Mouse (Mus musculus) liver, postnatal 0 days (tissue): ENCODE measurements around the gene Ccdc7a.

ENCODE experiments used
- CTCF ChIP-seq: sonication (generic); IDR thresholded peaks from 2 replicates; pipeline ENCODE4 v1.5.1; 2016; ENCODE audit warnings: antibody characterized with exemption, low read depth
- EP300 ChIP-seq: IDR thresholded peaks from 2 replicates; pipeline ENCODE4 v1.6.1; 2016; ENCODE audit warnings: antibody characterized with exemption, low read depth, mild to moderate bottlenecking

DNA sequence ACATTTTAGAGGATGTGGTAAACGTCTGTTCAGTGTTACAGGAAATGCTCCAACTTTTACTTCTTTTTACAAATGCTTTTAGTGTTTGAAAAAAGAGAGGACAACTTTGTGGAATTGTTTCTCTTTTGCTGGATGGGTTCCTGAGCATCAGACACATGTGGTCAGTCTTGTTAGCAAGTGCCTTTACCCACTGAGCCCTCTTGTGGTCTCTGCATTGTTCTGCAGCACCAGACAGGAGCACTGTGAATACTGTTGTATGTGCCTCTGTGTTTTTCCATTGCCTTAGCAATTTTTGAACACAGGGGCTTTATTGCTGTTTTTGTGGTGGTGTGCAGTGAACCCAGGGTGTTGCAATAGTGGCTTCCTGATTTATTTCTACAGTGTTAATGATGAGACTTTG, 340.5 kb downstream of the Ccdc7a start:
- TF ChIP-seq EP300: no peak
- TF ChIP-seq CTCF: peak; percentile 63
